Mouse (Mus musculus) ES-E14 (cell line): ENCODE results near the gene Papolg. TPM values are rescaled to one million over a fixed set of nuclear protein-coding genes. Genes with fewer than 3 reads are reported as not detected.

ENCODE experiments used
- DNase-seq: peaks from one replicate; pipeline ENCODE4 v3.0.0-alpha.2; 2013; ENCODE audit warnings: low read depth, low spot score
- H3K27ac ChIP-seq: 2 replicates; pipeline ENCODE4 v1.5.1; 2012; ENCODE audit warnings: low read depth, mild to moderate bottlenecking, low read length, moderate library complexity, mixed read lengths; ENCODE audit not compliant: poor library complexity, insufficient read depth, severe bottlenecking
- H3K36me3 ChIP-seq: 2 replicates; pipeline ENCODE4 v1.6.1; 2012; ENCODE audit warnings: mild to moderate bottlenecking, low read length, moderate library complexity, mixed read lengths; ENCODE audit not compliant: control insufficient read depth, poor library complexity, insufficient read depth, severe bottlenecking
- H3K4me1 ChIP-seq, 2 experiments: fragments of 150-350 bp in 1 of 2; sonication (generic) in 1 of 2; 2 replicates each; pipeline ENCODE4 v1.6.1; 2012; ENCODE audit warnings: low read length in 2 of 2, mild to moderate bottlenecking in 1 of 2, mixed read lengths in 1 of 2; ENCODE audit not compliant: control insufficient read depth in 2 of 2, insufficient read depth in 2 of 2, poor library complexity in 1 of 2
- H3K4me3 ChIP-seq, 2 experiments: fragments of 150-350 bp in 1 of 2; sonication (generic) in 1 of 2; 2 replicates each; pipeline ENCODE4 v1.5.1; 2012; ENCODE audit warnings: low read length in 2 of 2, low read depth in 1 of 2, mild to moderate bottlenecking in 1 of 2, mixed read lengths in 1 of 2; ENCODE audit not compliant: insufficient read depth in 1 of 2, poor library complexity in 1 of 2, severe bottlenecking in 1 of 2
- H3K9ac ChIP-seq: 2 replicates; pipeline ENCODE4 v1.6.1; 2012; ENCODE audit warnings: low read depth, mild to moderate bottlenecking, low read length, mixed read lengths; ENCODE audit not compliant: poor library complexity, insufficient read depth, severe bottlenecking
- H3K9me3 ChIP-seq: fragments of 150-350 bp; sonication (generic); 2 replicates; pipeline ENCODE4 v1.6.1; 2012; ENCODE audit warnings: low read depth, mild to moderate bottlenecking, low read length; ENCODE audit not compliant: control insufficient read depth, insufficient read depth
- CHD2 ChIP-seq: IDR thresholded peaks from 2 replicates; pipeline ENCODE4 v1.6.1; 2014; ENCODE audit warnings: mild to moderate bottlenecking, low read depth, low read length, inconsistent platforms
- HCFC1 ChIP-seq: IDR thresholded peaks from 2 replicates; pipeline ENCODE4 v1.6.1; 2012; ENCODE audit warnings: low read length, inconsistent platforms, borderline replicate concordance; ENCODE audit not compliant: insufficient read depth
- MAFK ChIP-seq: IDR thresholded peaks from 2 replicates; pipeline ENCODE4 v1.6.1; 2014; ENCODE audit warnings: mild to moderate bottlenecking, low read depth, low read length, inconsistent platforms; ENCODE audit not compliant: insufficient read depth
- ZC3H11A ChIP-seq: IDR thresholded peaks from 2 replicates; pipeline ENCODE4 v1.6.1; 2012; ENCODE audit warnings: low read depth, mild to moderate bottlenecking, inconsistent platforms, low read length, borderline replicate concordance
- ZNF384 ChIP-seq: IDR thresholded peaks from 2 replicates; pipeline ENCODE4 v1.6.1; 2012; ENCODE audit warnings: low read depth, low read length, inconsistent platforms
- in situ Hi-C, 2 experiments: fragments of 600-800 bp; cut with MboI; formaldehyde crosslinking; loops; one replicate each; pipeline ENCODE4 v1.15.1; 2025; ENCODE audit warnings: low sequenced_read_pairs in 2 of 2, inconsistent platforms in 1 of 2; ENCODE audit not compliant: unreplicated experiment in 2 of 2
- total RNA-seq: library from RNA; depleted of rRNA; stranded (reverse); fragments of 300-350 nt; gene quantifications from 2 replicates; pipeline ENCODE4 v1.2.3, GENCODE M21; 2012

Gene Papolg
- total RNA-seq, 1 experiment, result 14.0 TPM

- no peak overlapping the region for H3K4me3 ChIP-seq
- no peaks in the 10 kb centered on the region for H3K9me3 ChIP-seq
- H3K9ac ChIP-seq, result no peak overlapping the region
- peaks cover 15% of the 10 kb centered on the region for H3K36me3 ChIP-seq
- in situ Hi-C loops, result no loop called here
- H3K27ac ChIP-seq, result no peak overlapping the region
- H3K4me1 ChIP-seq, result no peaks in the 10 kb centered on the region
- TF ChIP-seq ZC3H11A, result no peak
- TF ChIP-seq ZNF384, result no peak
- no peak for TF ChIP-seq CHD2
- TF ChIP-seq HCFC1, result no peak
- no peak for TF ChIP-seq MAFK
- no peak for DNase-seq
These were observed 38.9 kb downstream of the Papolg start for GRCm38 (mm10) chr11:23856054-23856722.

GRCm38 (mm10) chr11:23855182-23855802, 39.8 kb downstream of the Papolg start:
- Histone ChIP-seq H3K27ac (no peak overlapping the region), H3K4me3 (no peak overlapping the region), H3K4me1 (no peaks in the 10 kb centered on the region), H3K9me3 (no peaks in the 10 kb centered on the region), H3K36me3 (peaks cover 15% of the 10 kb centered on the region), H3K9ac (no peak overlapping the region)
- TF ChIP-seq MAFK (0 out of 2 replicates have a peak, but pooled peaks have one; percentile 48), HCFC1 (no peak), CHD2 (no peak), ZC3H11A (peak; percentile 78)
- peak; percentile 71 for DNase-seq
- in situ Hi-C loops, result no loop called here

GRCm38 (mm10) chr11:23853306-23853705, 41.7 kb downstream of the Papolg start:
- DNase-seq, result no peak

GRCm38 (mm10) chr11:23846016-23846815, 48.8 kb downstream of the Papolg start:
- Histone ChIP-seq H3K4me3 (no peak overlapping the region), H3K9ac (no peak overlapping the region), H3K27ac (no peak overlapping the region), H3K4me1 (peaks cover 0 to 3% of the 10 kb centered on the region in 2 experiments; a peak in 2 of 4 replicates), H3K9me3 (no peaks in the 10 kb centered on the region), H3K36me3 (no peaks in the 10 kb centered on the region)
- in situ Hi-C loops, result no loop called here
- no peak for DNase-seq
- TF ChIP-seq ZNF384, result no peak
- no peak for TF ChIP-seq HCFC1
- no peak for TF ChIP-seq MAFK
- TF ChIP-seq CHD2, result no peak
- no peak for TF ChIP-seq ZC3H11A

More at GRCm38 (mm10) chr11:23853306-23853705, 41.7 kb downstream of the Papolg start:
- H3K4me3 ChIP-seq, result no peak overlapping the region
- H3K9me3 ChIP-seq, result no peaks in the 10 kb centered on the region
- H3K4me1 ChIP-seq, result peaks cover 0 to 2% of the 10 kb centered on the region in 2 experiments; a peak in 1 of 4 replicates
- no peak overlapping the region for H3K27ac ChIP-seq
- TF ChIP-seq ZC3H11A, result no peak
- in situ Hi-C loops, result no loop called here
- H3K36me3 ChIP-seq, result peaks cover 8% of the 10 kb centered on the region
- H3K9ac ChIP-seq, result no peak overlapping the region
